Mouse (Mus musculus) liver, adult (tissue): ENCODE measurements around the gene Mgll.

Experiments
- GATA4 ChIP-seq: IDR thresholded peaks from 2 replicates; pipeline ENCODE4 v1.6.1; 2014; ENCODE audit warnings: mild to moderate bottlenecking, low read length; ENCODE audit not compliant: insufficient replicate concordance

Mgll gene

GRCm38 (mm10) chr6:88791299-88791698 lies 67.1 kb downstream of the Mgll start:
- no peak for TF ChIP-seq GATA4

GRCm38 (mm10) chr6:88792147-88792691 lies 68.0 kb downstream of the Mgll start:
- peak; percentile 70; the same call in 1 of the 2 replicates for TF ChIP-seq GATA4

- no peak for TF ChIP-seq GATA4
Measured at GRCm38 (mm10) chr6:88793243-88793642, 69.0 kb downstream of the Mgll start.

- no peak for TF ChIP-seq GATA4
Measured at GRCm38 (mm10) chr6:88793872-88794271, 69.7 kb downstream of the Mgll start.

GRCm38 (mm10) chr6:88794561-88794971 lies 70.4 kb downstream of the Mgll start:
- peak; percentile 5; the same call in 1 of the 2 replicates for TF ChIP-seq GATA4

- no peak for TF ChIP-seq GATA4
Measured at GRCm38 (mm10) chr6:88800191-88800590, 76.0 kb downstream of the Mgll start.

GRCm38 (mm10) chr6:88800735-88801134 lies 76.5 kb downstream of the Mgll start:
- no peak for TF ChIP-seq GATA4

GRCm38 (mm10) chr6:88803051-88803450 lies 78.8 kb downstream of the Mgll start:
- no peak for TF ChIP-seq GATA4

GRCm38 (mm10) chr6:88803957-88804695 lies 79.9 kb downstream of the Mgll start:
- peak; percentile 60; the same call in 1 of the 2 replicates for TF ChIP-seq GATA4

- no peak for TF ChIP-seq GATA4
Measured at GRCm38 (mm10) chr6:88804966-88805577, 80.9 kb downstream of the Mgll start.

GRCm38 (mm10) chr6:88809091-88810037 lies 85.2 kb downstream of the Mgll start:
- TF ChIP-seq GATA4 = no peak

GRCm38 (mm10) chr6:88810291-88810690 lies 86.1 kb downstream of the Mgll start:
- no peak for TF ChIP-seq GATA4

GRCm38 (mm10) chr6:88811396-88811795 lies 87.2 kb downstream of the Mgll start:
- TF ChIP-seq GATA4 = no peak

GRCm38 (mm10) chr6:88811880-88812400 lies 87.7 kb downstream of the Mgll start:
- no peak for TF ChIP-seq GATA4

- TF ChIP-seq GATA4 = no peak
Measured at GRCm38 (mm10) chr6:88812886-88813285, 88.7 kb downstream of the Mgll start.

GRCm38 (mm10) chr6:88813832-88814231 lies 89.6 kb downstream of the Mgll start:
- no peak for TF ChIP-seq GATA4

- TF ChIP-seq GATA4 = no peak
Measured at GRCm38 (mm10) chr6:88815036-88815435, 90.8 kb downstream of the Mgll start.
